ENCODE assay signal across 8 mouse cellular contexts in genomic region chr9:111311031-111311842, GRCm38 (mm10). TPM values are rescaled to one million over a fixed set of nuclear protein-coding genes. Genes with fewer than 3 reads are reported as not detected.
A peak's percentile ranks its signal among the peaks of the same experiment; 100 is the strongest.
DNase-seq lines count a peak whose midpoint lies in the region; ATAC-seq and TF ChIP-seq lines count a peak whose summit lies in the region.

Gene Trank1 (plus strand): TSS chr9:111311739.

- WGBS in midbrain, embryonic 10.5 days, result 10% methylated on average over 72 of the region's 72 CpGs
- 10% methylated on average over 62 of the region's 72 CpGs for WGBS in stomach, postnatal 0 days

- TF ChIP-seq CTCF in stomach, postnatal 0 days (IDR thresholded peaks at IDR 0.05; ENCODE audit: low read depth), result no peak

- ATAC-seq in stomach, postnatal 0 days (ENCODE audit: low FRiP score, low TSS enrichment), result peak; percentile 54; the same call in 1 of the 2 replicates

- peak; percentile 8 for DNase-seq in ovary, postnatal 10 days (ENCODE audit: low spot score)
- DNase-seq in ovary, adult 18-20 months (ENCODE audit: low spot score), result no peak
- peak; percentile 25 for DNase-seq in cerebellum, adult 9-11 months
- DNase-seq in frontal cortex, postnatal 10 days (ENCODE audit: low spot score in 2 of 2), result peak; percentile 27 to 55
- DNase-seq in layer of hippocampus, adult 8-10 months (ENCODE audit: low spot score in 2 of 2), result peak in 1 of 2 experiments; percentile 35
- DNase-seq in midbrain, embryonic 10.5 days (ENCODE audit: low spot score), result peak; percentile 44
- peak; percentile 25 for DNase-seq in stomach, postnatal 0 days (ENCODE audit: low spot score)
- DNase-seq in yolk sac, embryonic 10.5 days (ENCODE audit: low spot score), result no peak

- H3K4me1 ChIP-seq in midbrain, embryonic 10.5 days, result peaks cover 18% of the 10 kb centered on the region
- H3K4me1 ChIP-seq in stomach, postnatal 0 days (replicated peaks; ENCODE audit: control insufficient read depth, insufficient read depth), result peaks cover 4% of the 10 kb centered on the region

- peak within 1 kb of the TSS; percentile 45 for H3K9ac ChIP-seq in stomach, postnatal 0 days (ENCODE audit: low read length)

- no peaks in the 10 kb centered on the region for H3K36me3 ChIP-seq in midbrain, embryonic 10.5 days
- no peaks in the 10 kb centered on the region for H3K36me3 ChIP-seq in stomach, postnatal 0 days (ENCODE audit: control insufficient read depth, insufficient read depth, low read length)

- peaks cover 16% of the 10 kb centered on the region for H3K9me3 ChIP-seq in midbrain, embryonic 10.5 days (replicated peaks)
- H3K9me3 ChIP-seq in stomach, postnatal 0 days (ENCODE audit: control insufficient read depth, low read length), result no peaks in the 10 kb centered on the region

- TF ChIP-seq EP300 in stomach, postnatal 0 days (optimal IDR thresholded peaks at IDR 0.05), result no peak

- H3K27me3 ChIP-seq in midbrain, embryonic 10.5 days (ENCODE audit: low read depth, poor library complexity, severe bottlenecking), result peaks cover 68% of the 10 kb centered on the region
- H3K27me3 ChIP-seq in stomach, postnatal 0 days (ENCODE audit: control insufficient read depth, insufficient read depth, low read length), result peaks cover 13% of the 10 kb centered on the region; the same call in 1 of the 2 replicates

- H3K4me2 ChIP-seq in stomach, postnatal 0 days (replicated peaks; ENCODE audit: low read depth), result peak within 1 kb of the TSS; percentile 70

- H3K4me3 ChIP-seq in midbrain, embryonic 10.5 days, result peak within 1 kb of the TSS; percentile 63
- H3K4me3 ChIP-seq in stomach, postnatal 0 days (ENCODE audit: low read depth, low read length), result peak within 1 kb of the TSS; percentile 44

- peak within 1 kb of the TSS; percentile 42; the same call in 1 of the 2 replicates for H3K27ac ChIP-seq in midbrain, embryonic 10.5 days (replicated peaks)
- H3K27ac ChIP-seq in stomach, postnatal 0 days (replicated peaks), result no peak within 1 kb of the TSS

RNA-seq across cellular contexts. Expression of gene Trank1, which starts in this region (rescaled TPM):
- total RNA-seq in layer of hippocampus, adult 8-10 months (2022), result 100 to 1,000 TPM; 194 to 269 (median 224) TPM
- polyA plus RNA-seq in midbrain, embryonic 10.5 days (2016; fragmentation: Nextera tagmentation; extraction: Ambion mirVana), result 0.05 and 0.39 TPM in 2 replicates
- 0.13 and 0.16 TPM in 2 replicates for polyA plus RNA-seq in stomach, postnatal 0 days (2015; fragmentation: Nextera tagmentation; extraction: Ambion mirVana)

Comparison
In these comparisons a context has a peak if more than half of its experiments do, and no peak if none do; other contexts are left out.
1. DNase-seq: peak in ovary, postnatal 10 days (single experiment), cerebellum, adult 9-11 months (single experiment) and frontal cortex, postnatal 10 days (2 of 2); none in ovary, adult 18-20 months (single experiment) and yolk sac, embryonic 10.5 days (single experiment).
2. Peak in DNase-seq, H3K4me3 ChIP-seq and H3K27ac ChIP-seq in midbrain, embryonic 10.5 days; RNA of the gene not detected or under 1 TPM.
3. Peak in DNase-seq, ATAC-seq, H3K4me3 ChIP-seq, H3K9ac ChIP-seq and H3K4me2 ChIP-seq in stomach, postnatal 0 days; RNA of the gene not detected or under 1 TPM.